Mouse (Mus musculus): Measurements from ENCODE around the gene Cacna2d2.

- no peak for TF ChIP-seq USF1 (IDR thresholded peaks at IDR 0.05; ENCODE audit: low read depth, low read length)
- TF ChIP-seq TBP (IDR thresholded peaks at IDR 0.05; ENCODE audit: low read depth, low read length): no peak
- TF ChIP-seq GABPA (IDR thresholded peaks at IDR 0.05; ENCODE audit: low read depth, low read length): no peak
- TF ChIP-seq CTCF (IDR thresholded peaks at IDR 0.05 in 2 of 3, conservative IDR thresholded peaks at IDR 0.05 in 1 of 3; ENCODE audit: control insufficient read depth in 1 of 3, insufficient read depth in 1 of 3, low read depth in 2 of 3, low read length in 3 of 3, poor library complexity in 1 of 3, severe bottlenecking in 1 of 3): peak in 2 of 3 experiments; percentile 27 to 55; a peak in 4 of 6 replicates
- no peak for TF ChIP-seq MYC (IDR thresholded peaks at IDR 0.05; ENCODE audit: low read depth, low read length)
- no peak for TF ChIP-seq NELFE (IDR thresholded peaks at IDR 0.05; ENCODE audit: low read depth, low read length)
- TF ChIP-seq TAL1 (IDR thresholded peaks at IDR 0.05; ENCODE audit: low read length): no peak
Measured at GRCm38 (mm10) chr9:107374623-107375022, 24.8 kb upstream of the Cacna2d2 start.
